Mouse (Mus musculus): ENCODE data around the gene Wipf3. TPM values are rescaled to one million over a fixed set of nuclear protein-coding genes. Genes with fewer than 3 reads are reported as not detected.
A peak's percentile ranks its signal among the peaks of the same experiment; 100 is the strongest.

The Wipf3 gene
- polyA plus RNA-seq, 1 experiment from 2014 or later, result 1.4 TPM

- no peaks in the 10 kb centered on the region for H3K36me3 ChIP-seq
- 32% methylated on average over 6 of the region's 6 CpGs for WGBS
- 0 out of 2 replicates have a peak overlapping the region, but pooled peaks have one; percentile 45 for H3K9ac ChIP-seq
- H3K4me3 ChIP-seq, result peak overlapping the region; percentile 26; the same call in 1 of the 2 replicates
- ATAC-seq (ENCODE audit: low FRiP score, low read depth), result no peak
- peaks cover 10% of the 10 kb centered on the region for H3K4me1 ChIP-seq
- peak overlapping the region; percentile 69 for H3K4me2 ChIP-seq (replicated peaks)
- H3K9me3 ChIP-seq, result no peaks in the 10 kb centered on the region
- H3K27me3 ChIP-seq (replicated peaks), result peaks cover 2% of the 10 kb centered on the region; the same call in 1 of the 2 replicates
- no peak overlapping the region for H3K27ac ChIP-seq
Observed at GRCm38 (mm10) chr6:54485973-54486569, 56.7 kb downstream of the Wipf3 start.

DNA sequence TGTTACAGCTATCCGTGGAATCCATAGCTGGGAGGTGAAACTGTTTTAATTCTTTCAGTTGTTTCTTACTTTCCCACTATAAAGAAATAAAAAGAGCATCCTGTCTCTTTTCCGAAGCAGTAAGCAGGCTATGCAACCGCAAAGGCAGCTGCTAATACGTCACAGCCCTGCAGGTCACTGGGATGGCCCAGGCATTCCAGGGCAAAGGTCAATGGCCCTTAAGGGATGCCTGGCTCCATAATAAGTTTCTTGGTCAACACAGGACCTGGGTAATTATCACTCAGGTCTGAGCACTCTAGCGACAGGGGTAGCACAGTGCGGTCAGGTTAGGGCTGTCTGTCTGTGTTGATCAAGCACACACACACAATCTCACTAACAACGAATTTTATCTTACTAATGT, 61.7 kb downstream of the Wipf3 start:
- no peak for ATAC-seq (ENCODE audit: low FRiP score, low read depth)
- no peak overlapping the region for H3K27ac ChIP-seq

DNA sequence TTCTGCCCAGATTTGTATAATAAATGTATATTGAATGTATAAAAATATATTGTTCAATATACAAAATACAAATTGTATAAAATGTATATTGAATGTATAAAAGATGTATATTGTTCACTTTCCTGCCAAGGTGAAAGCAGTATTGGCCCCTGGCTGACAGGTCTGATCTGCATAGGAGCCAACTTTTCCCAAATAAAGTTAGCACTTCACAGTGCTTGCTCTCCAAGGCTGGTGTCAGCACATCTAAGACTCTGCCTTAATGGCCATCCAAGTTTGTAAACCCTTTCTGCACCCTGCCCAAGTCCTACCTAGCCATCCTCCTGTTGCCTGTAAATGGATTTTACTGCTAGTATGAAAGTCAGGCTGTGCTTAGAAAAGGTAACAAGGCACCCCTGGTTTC, 64.7 kb downstream of the Wipf3 start:
- no peak overlapping the region for H3K27ac ChIP-seq
- H3K4me3 ChIP-seq, result no peak overlapping the region
- H3K4me2 ChIP-seq (replicated peaks), result no peak overlapping the region
- no peak for ATAC-seq (ENCODE audit: low FRiP score, low read depth)
- no peaks in the 10 kb centered on the region for H3K36me3 ChIP-seq
- H3K9ac ChIP-seq, result no peak overlapping the region
- H3K4me1 ChIP-seq, result no peaks in the 10 kb centered on the region
- no peaks in the 10 kb centered on the region for H3K27me3 ChIP-seq (replicated peaks)
- H3K9me3 ChIP-seq, result no peaks in the 10 kb centered on the region

More for the DNA sequence above, 61.7 kb downstream of the Wipf3 start:
- Histone ChIP-seq H3K36me3 (no peaks in the 10 kb centered on the region), H3K4me1 (no peaks in the 10 kb centered on the region), H3K4me2 (replicated peaks) (no peak overlapping the region), H3K9ac (no peak overlapping the region), H3K9me3 (no peaks in the 10 kb centered on the region), H3K4me3 (no peak overlapping the region), H3K27me3 (replicated peaks) (0 out of 2 replicates have a peak, but pooled peaks cover 2% of the 10 kb centered on the region)
- 62% methylated on average over 7 of the region's 7 CpGs for WGBS

- WGBS, result 66% methylated on average over 11 of the region's 11 CpGs
- H3K36me3 ChIP-seq, result no peaks in the 10 kb centered on the region
Observed at GRCm38 (mm10) chr6:54494612-54495398, 65.4 kb downstream of the Wipf3 start.

DNA sequence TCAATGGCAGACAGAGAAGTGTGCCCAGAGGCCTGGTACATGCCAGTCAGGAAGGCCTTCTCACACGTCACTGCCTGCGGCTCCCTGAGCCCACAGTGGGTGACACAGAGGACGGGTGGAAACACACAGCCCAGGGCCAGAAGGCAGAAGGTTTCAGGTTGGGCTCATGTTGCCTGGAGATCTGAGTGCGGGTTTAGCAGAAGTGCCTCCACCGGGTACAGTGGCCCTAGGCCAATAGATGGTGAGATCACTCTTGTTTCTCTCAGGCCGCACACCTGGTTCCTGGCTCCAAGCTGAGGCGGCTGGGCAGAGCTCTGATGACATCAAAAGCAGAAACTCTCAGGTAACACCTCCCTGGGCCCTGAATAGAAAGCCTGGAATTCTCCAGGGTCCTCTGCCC, 66.8 kb downstream of the Wipf3 start:
- 82% methylated on average over 7 of the region's 7 CpGs for WGBS
- no peak overlapping the region for H3K4me3 ChIP-seq
- no peak for ATAC-seq (ENCODE audit: low FRiP score, low read depth)
- no peak overlapping the region for H3K9ac ChIP-seq
- no peak overlapping the region for H3K4me2 ChIP-seq (replicated peaks)
- H3K9me3 ChIP-seq, result no peaks in the 10 kb centered on the region
- H3K27me3 ChIP-seq (replicated peaks), result no peaks in the 10 kb centered on the region
- no peaks in the 10 kb centered on the region for H3K4me1 ChIP-seq
- peaks cover 10% of the 10 kb centered on the region; the same call in 1 of the 2 replicates for H3K36me3 ChIP-seq
- H3K27ac ChIP-seq, result no peak overlapping the region

More at GRCm38 (mm10) chr6:54494612-54495398, 65.4 kb downstream of the Wipf3 start:
- no peaks in the 10 kb centered on the region for H3K9me3 ChIP-seq
- no peak overlapping the region for H3K27ac ChIP-seq
- H3K4me2 ChIP-seq (replicated peaks), result no peak overlapping the region
- no peak for ATAC-seq (ENCODE audit: low FRiP score, low read depth)
- no peaks in the 10 kb centered on the region for H3K27me3 ChIP-seq (replicated peaks)
- no peak overlapping the region for H3K4me3 ChIP-seq
- no peak overlapping the region for H3K9ac ChIP-seq
- no peaks in the 10 kb centered on the region for H3K4me1 ChIP-seq

DNA sequence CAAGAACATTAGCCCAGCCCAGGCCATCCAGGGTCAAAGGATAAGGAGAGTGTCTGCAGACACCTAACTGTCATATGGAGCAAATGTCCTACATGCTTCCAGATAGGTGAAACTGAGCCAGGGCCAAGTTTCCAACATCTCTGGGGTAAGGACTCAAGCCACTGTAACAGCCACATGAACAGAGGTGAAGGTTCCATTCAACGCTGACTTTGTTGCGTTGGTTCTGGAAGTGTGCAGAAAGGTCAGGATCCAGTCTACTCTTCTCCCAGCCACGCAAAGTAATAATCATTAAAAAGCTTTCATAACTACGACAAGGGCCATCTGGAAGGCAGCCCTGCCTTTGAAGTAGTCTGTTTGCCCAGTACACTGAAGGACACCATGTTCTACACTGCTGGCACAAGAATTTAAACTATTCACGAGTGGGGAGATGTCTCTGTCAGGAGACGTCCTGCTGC, 73.3 kb downstream of the Wipf3 start:
- H3K27ac ChIP-seq, result no peak overlapping the region
- 76% methylated on average over 6 of the region's 6 CpGs for WGBS
- peaks cover under 1% of the 10 kb centered on the region; the same call in 1 of the 2 replicates for H3K4me1 ChIP-seq
- no peak overlapping the region for H3K4me3 ChIP-seq
- no peak overlapping the region for H3K4me2 ChIP-seq (replicated peaks)
- ATAC-seq (ENCODE audit: low FRiP score, low read depth), result no peak
- no peak overlapping the region for H3K9ac ChIP-seq
- H3K9me3 ChIP-seq, result no peaks in the 10 kb centered on the region
- H3K27me3 ChIP-seq (replicated peaks), result no peaks in the 10 kb centered on the region
- peaks cover 12% of the 10 kb centered on the region for H3K36me3 ChIP-seq

- no peak overlapping the region for H3K9ac ChIP-seq
- no peak overlapping the region for H3K4me3 ChIP-seq
- no peak overlapping the region for H3K4me2 ChIP-seq (replicated peaks)
- peaks cover 17% of the 10 kb centered on the region for H3K4me1 ChIP-seq
- peaks cover 10% of the 10 kb centered on the region; the same call in 1 of the 2 replicates for H3K36me3 ChIP-seq
- H3K27ac ChIP-seq, result no peak overlapping the region
- H3K9me3 ChIP-seq, result no peaks in the 10 kb centered on the region
- WGBS, result 90% methylated on average over 11 of the region's 11 CpGs
- H3K27me3 ChIP-seq (replicated peaks), result no peaks in the 10 kb centered on the region
- no peak for ATAC-seq (ENCODE audit: low FRiP score, low read depth)
Observed at GRCm38 (mm10) chr6:54506318-54506717, 76.9 kb downstream of the Wipf3 start.

DNA sequence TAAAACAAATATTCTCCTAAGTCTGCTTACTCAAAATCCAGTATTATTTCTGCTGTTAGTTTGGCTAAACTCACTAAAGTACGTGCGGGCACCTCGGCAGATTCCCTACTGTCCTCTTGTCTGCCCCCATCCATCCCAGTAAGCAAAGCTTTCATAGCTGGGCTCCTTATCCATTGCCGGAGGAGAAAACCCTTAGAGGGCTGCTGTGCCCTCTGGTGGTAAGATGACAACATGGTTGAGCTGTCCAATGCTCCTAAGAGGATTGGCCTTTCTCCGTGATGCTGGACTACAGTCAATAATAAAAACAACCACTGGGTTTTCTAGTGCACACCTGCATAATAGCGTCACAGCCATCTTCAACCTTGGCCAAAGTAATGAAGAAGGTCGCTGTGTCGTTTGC, 77.6 kb downstream of the Wipf3 start:
- Histone ChIP-seq H3K4me3 (no peak overlapping the region), H3K27ac (no peak overlapping the region), H3K9me3 (no peaks in the 10 kb centered on the region), H3K9ac (no peak overlapping the region), H3K36me3 (peaks cover 10% of the 10 kb centered on the region; the same call in 1 of the 2 replicates), H3K4me2 (replicated peaks) (no peak overlapping the region), H3K4me1 (peaks cover 17% of the 10 kb centered on the region), H3K27me3 (replicated peaks) (no peaks in the 10 kb centered on the region)
- ATAC-seq (ENCODE audit: low FRiP score, low read depth), result peak; percentile 31; the same call in 1 of the 2 replicates
- WGBS, result 42% methylated on average over 8 of the region's 8 CpGs

DNA sequence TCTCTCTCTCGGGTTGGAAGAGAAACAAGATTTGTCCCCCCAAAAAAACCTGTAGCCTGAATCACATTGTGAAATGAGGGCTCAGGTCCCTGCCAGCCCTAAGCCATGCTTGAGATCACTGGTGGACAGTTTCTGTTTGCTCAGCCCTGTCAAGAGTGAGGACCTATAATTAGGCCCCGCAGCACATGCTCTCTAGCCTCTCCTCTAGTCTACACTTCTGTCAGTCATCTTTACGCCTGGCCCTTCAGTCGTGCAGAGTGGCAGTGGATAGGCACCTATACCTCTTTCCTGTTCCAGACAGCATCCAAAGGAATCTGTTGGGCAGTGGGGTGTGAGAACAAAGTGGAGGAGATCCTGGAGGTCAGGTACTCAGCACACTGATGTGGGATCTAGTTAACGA, 78.4 kb downstream of the Wipf3 start:
- Histone ChIP-seq H3K27ac (peak overlapping the region; percentile 1; the same call in 1 of the 2 replicates), H3K9me3 (no peaks in the 10 kb centered on the region), H3K9ac (no peak overlapping the region), H3K27me3 (replicated peaks) (no peaks in the 10 kb centered on the region), H3K36me3 (peaks cover 10% of the 10 kb centered on the region; the same call in 1 of the 2 replicates), H3K4me1 (peaks cover 17% of the 10 kb centered on the region), H3K4me2 (replicated peaks) (no peak overlapping the region), H3K4me3 (no peak overlapping the region)
- WGBS, result 69% methylated on average over 5 of the region's 5 CpGs
- ATAC-seq (ENCODE audit: low FRiP score, low read depth), result 0 out of 2 replicates have a peak, but pooled peaks have one; percentile 22

DNA sequence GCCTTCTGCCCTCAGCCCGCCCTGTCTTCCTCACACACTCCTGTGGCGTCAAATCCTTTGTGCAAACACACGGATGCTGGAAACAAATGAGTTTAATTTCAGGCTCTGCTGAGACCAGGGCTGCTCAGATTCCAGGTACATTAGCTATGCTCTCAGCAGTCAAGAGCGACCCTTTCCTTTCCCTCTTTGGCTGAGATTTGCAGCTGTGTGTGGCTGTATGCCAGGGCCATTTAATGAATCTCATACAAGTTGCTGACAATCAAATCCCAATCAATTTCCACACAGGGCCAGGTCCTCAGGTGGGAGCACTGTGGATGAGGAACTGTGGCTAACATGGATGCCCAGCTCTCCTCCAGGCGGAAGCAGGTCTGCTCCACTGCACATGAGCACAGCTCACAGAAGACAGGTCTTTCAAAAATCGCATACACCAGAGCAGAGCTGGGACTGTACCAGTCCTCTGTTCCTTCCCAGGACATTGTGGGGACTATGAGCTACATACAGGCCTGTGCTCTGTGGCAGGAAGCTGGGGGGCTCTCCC, 78.9 kb downstream of the Wipf3 start:
- Histone ChIP-seq H3K4me2 (replicated peaks) (no peak overlapping the region), H3K4me3 (no peak overlapping the region), H3K36me3 (peaks cover 10% of the 10 kb centered on the region; the same call in 1 of the 2 replicates), H3K9ac (no peak overlapping the region), H3K4me1 (peaks cover 17% of the 10 kb centered on the region), H3K27ac (0 out of 2 replicates have a peak overlapping the region, but pooled peaks have one; percentile 1), H3K9me3 (no peaks in the 10 kb centered on the region), H3K27me3 (replicated peaks) (no peaks in the 10 kb centered on the region)
- ATAC-seq (ENCODE audit: low FRiP score, low read depth), result peak; percentile 43
- 57% methylated on average over 6 of the region's 6 CpGs for WGBS

GRCm38 (mm10) chr6:54509264-54509663, 79.9 kb downstream of the Wipf3 start:
- Histone ChIP-seq H3K36me3 (peaks cover 15% of the 10 kb centered on the region; the same call in 1 of the 2 replicates), H3K27me3 (replicated peaks) (no peaks in the 10 kb centered on the region), H3K9ac (no peak overlapping the region), H3K4me1 (peaks cover 17% of the 10 kb centered on the region), H3K9me3 (no peaks in the 10 kb centered on the region), H3K27ac (no peak overlapping the region), H3K4me2 (replicated peaks) (no peak overlapping the region), H3K4me3 (no peak overlapping the region)
- WGBS, result 91% methylated on average over 13 of the region's 13 CpGs
- ATAC-seq (ENCODE audit: low FRiP score, low read depth), result no peak

DNA sequence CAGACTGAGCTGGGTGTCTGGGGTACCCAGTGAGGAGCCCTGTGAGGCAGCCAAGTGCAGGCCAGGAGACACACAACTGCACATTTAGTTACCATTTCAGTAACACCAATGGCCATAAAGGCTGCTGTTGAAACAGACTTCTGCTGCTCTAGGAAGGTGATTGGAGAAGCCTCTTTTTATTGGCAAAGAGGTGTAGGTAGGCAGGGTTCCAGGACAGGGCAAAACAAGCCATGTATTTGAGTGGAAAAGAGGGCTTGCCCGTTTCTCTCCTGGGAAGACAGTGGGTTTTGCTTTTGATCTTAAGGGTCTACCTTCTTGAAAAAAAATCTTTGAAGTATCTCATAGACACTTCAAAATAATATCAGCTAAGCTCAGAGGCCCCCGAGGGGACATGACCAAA, 82.9 kb downstream of the Wipf3 start:
- peaks cover 19% of the 10 kb centered on the region for H3K36me3 ChIP-seq
- no peak for ATAC-seq (ENCODE audit: low FRiP score, low read depth)
- 73% methylated on average over 2 of the region's 2 CpGs for WGBS

More for the DNA sequence above, 82.9 kb downstream of the Wipf3 start:
- H3K4me3 ChIP-seq, result no peak overlapping the region
- H3K9me3 ChIP-seq, result no peaks in the 10 kb centered on the region
- no peak overlapping the region for H3K4me2 ChIP-seq (replicated peaks)
- no peak overlapping the region for H3K27ac ChIP-seq
- H3K27me3 ChIP-seq (replicated peaks), result no peaks in the 10 kb centered on the region
- H3K9ac ChIP-seq, result no peak overlapping the region
- H3K4me1 ChIP-seq, result peaks cover 17% of the 10 kb centered on the region

Data from neural tube, embryonic 12.5 days (tissue).